47 mouse cellular contexts compared by ENCODE assay signal in genomic region chr7:140295746-140296145, GRCm38 (mm10). TPM values are rescaled to one million over a fixed set of nuclear protein-coding genes. Genes with fewer than 3 reads are reported as not detected.
"Had no signal": no experiment of that assay in that cellular context is flagged by ENCODE, and none has a peak within 500 bp of the region (broad histone marks: within the 10 kb centered on the region; RNA-seq: fewer than 3 reads in every experiment).

No protein-coding gene starts in this region.

- H3K4me2 ChIP-seq: limb, embryonic 12.5 days; limb, embryonic 13.5 days; limb, embryonic 15.5 days; liver, embryonic 11.5 days; liver, embryonic 12.5 days; liver, embryonic 13.5 days; liver, embryonic 15.5 days; lung, embryonic 14.5 days; lung, embryonic 15.5 days; midbrain, embryonic 11.5 days; midbrain, embryonic 12.5 days; midbrain, embryonic 13.5 days; midbrain, embryonic 15.5 days; neural tube, embryonic 12.5 days had no signal

- H3K27me3 ChIP-seq: limb, embryonic 12.5 days; limb, embryonic 13.5 days; limb, embryonic 15.5 days; liver, embryonic 12.5 days; liver, embryonic 13.5 days; liver, embryonic 15.5 days; lung, embryonic 15.5 days; midbrain, embryonic 12.5 days; midbrain, embryonic 13.5 days; midbrain, embryonic 15.5 days; neural tube, embryonic 12.5 days had no signal

- DNase-seq: left cerebral cortex, postnatal 4 days; liver; liver, embryonic 13.5 days; liver, postnatal 0 days; lung, adult 18-20 months; lung, adult 2 months; lung, embryonic 14.5 days; lung, postnatal 10 days; lung, postnatal 14 days; lung, postnatal 36 days; lung, postnatal 4 days; midbrain, embryonic 14.5 days had no signal

- ATAC-seq: liver, postnatal 0 days; lung, postnatal 0 days; midbrain, embryonic 13.5 days; midbrain, embryonic 15.5 days; midbrain, embryonic 16.5 days had no signal

- H3K9ac ChIP-seq: limb, embryonic 12.5 days; limb, embryonic 13.5 days; limb, embryonic 15.5 days; liver, embryonic 12.5 days; liver, embryonic 13.5 days; liver, embryonic 14.5 days; liver, embryonic 15.5 days; liver, postnatal 0 days; lung, embryonic 14.5 days; lung, embryonic 15.5 days; midbrain, embryonic 12.5 days; midbrain, embryonic 13.5 days; midbrain, embryonic 15.5 days; neural tube, embryonic 12.5 days had no signal

- H3K4me1 ChIP-seq: limb, embryonic 10.5 days; limb, embryonic 12.5 days; limb, embryonic 13.5 days; limb, embryonic 15.5 days; liver, embryonic 12.5 days; liver, embryonic 13.5 days; liver, embryonic 15.5 days; lung, embryonic 15.5 days; megakaryocyte, embryonic 14.5 days; midbrain, embryonic 10.5 days; midbrain, embryonic 12.5 days; midbrain, embryonic 13.5 days; midbrain, embryonic 15.5 days; neural tube, embryonic 12.5 days had no signal

- H3K27ac ChIP-seq: limb, embryonic 10.5 days; limb, embryonic 12.5 days; limb, embryonic 13.5 days; limb, embryonic 15.5 days; liver, embryonic 12.5 days; liver, embryonic 13.5 days; liver, embryonic 14.5 days; liver, embryonic 15.5 days; lung, embryonic 15.5 days; macrophage; midbrain, embryonic 10.5 days; midbrain, embryonic 12.5 days; midbrain, embryonic 13.5 days; midbrain, embryonic 15.5 days; neural tube, embryonic 12.5 days had no signal

- H3K4me3 ChIP-seq: limb, embryonic 10.5 days; limb, embryonic 12.5 days; limb, embryonic 13.5 days; limb, embryonic 15.5 days; liver, embryonic 12.5 days; liver, embryonic 13.5 days; liver, embryonic 15.5 days; lung, embryonic 15.5 days; midbrain, embryonic 10.5 days; midbrain, embryonic 12.5 days; midbrain, embryonic 13.5 days; midbrain, embryonic 15.5 days; myocyte; neural tube, embryonic 12.5 days had no signal

- H3K36me3 ChIP-seq: limb, embryonic 10.5 days; limb, embryonic 12.5 days; limb, embryonic 13.5 days; limb, embryonic 15.5 days; liver, embryonic 12.5 days; liver, embryonic 13.5 days; liver, embryonic 15.5 days; lung, embryonic 15.5 days; midbrain, embryonic 10.5 days; midbrain, embryonic 12.5 days; midbrain, embryonic 13.5 days; midbrain, embryonic 15.5 days; neural tube, embryonic 12.5 days had no signal

- H3K9me3 ChIP-seq: limb, embryonic 10.5 days; limb, embryonic 12.5 days; limb, embryonic 13.5 days; limb, embryonic 15.5 days; liver, embryonic 13.5 days; liver, embryonic 15.5 days; lung, embryonic 15.5 days; megakaryocyte, embryonic 14.5 days; midbrain, embryonic 10.5 days; midbrain, embryonic 12.5 days; midbrain, embryonic 15.5 days; neural tube, embryonic 12.5 days had no signal

RNA-seq across cellular contexts. Expression of gene Olfr525, which starts 24.9 kb away (rescaled TPM):
- total RNA-seq: left cerebral cortex, postnatal 10 days; left cerebral cortex, postnatal 14 days; left cerebral cortex, postnatal 25 days; left cerebral cortex, postnatal 36 days; left cerebral cortex, postnatal 4 days; liver, adult 2 months; megakaryocyte progenitor cell, adult 5-6 weeks; megakaryocyte, adult 5-6 weeks; megakaryocyte-erythroid progenitor cell, adult 5-6 weeks; midbrain, postnatal 0 days; monocyte, adult 5-6 weeks had no signal
- polyA plus RNA-seq: limb, embryonic 10.5 days; limb, embryonic 11.5 days; limb, embryonic 12.5 days; limb, embryonic 13.5 days; limb, embryonic 14.5 days; limb, embryonic 15.5 days; liver, adult 2 months; liver, embryonic 11.5 days; liver, embryonic 12.5 days; liver, embryonic 13.5 days; liver, embryonic 14.5 days; liver, embryonic 15.5 days; liver, embryonic 16.5 days; liver, postnatal 0 days; lung, adult 2 months; lung, embryonic 14.5 days; lung, embryonic 15.5 days; lung, embryonic 16.5 days; lung, postnatal 0 days; macrophage; midbrain, embryonic 10.5 days; midbrain, embryonic 11.5 days; midbrain, embryonic 12.5 days; midbrain, embryonic 13.5 days; midbrain, embryonic 14.5 days; midbrain, embryonic 15.5 days; midbrain, embryonic 16.5 days; midbrain, postnatal 0 days; myocyte; neural tube, embryonic 11.5 days; neural tube, embryonic 12.5 days had no signal

RNA-seq across cellular contexts. Expression of gene Olfr527, which starts 38.1 kb away (rescaled TPM):
- total RNA-seq: left cerebral cortex, postnatal 10 days; left cerebral cortex, postnatal 14 days; left cerebral cortex, postnatal 25 days; left cerebral cortex, postnatal 36 days; left cerebral cortex, postnatal 4 days; liver, adult 2 months; megakaryocyte progenitor cell, adult 5-6 weeks; megakaryocyte, adult 5-6 weeks; megakaryocyte-erythroid progenitor cell, adult 5-6 weeks; midbrain, postnatal 0 days; monocyte, adult 5-6 weeks had no signal
- polyA plus RNA-seq: limb, embryonic 10.5 days; limb, embryonic 11.5 days; limb, embryonic 12.5 days; limb, embryonic 13.5 days; limb, embryonic 14.5 days; limb, embryonic 15.5 days; liver, adult 2 months; liver, embryonic 11.5 days; liver, embryonic 12.5 days; liver, embryonic 13.5 days; liver, embryonic 14.5 days; liver, embryonic 15.5 days; liver, embryonic 16.5 days; liver, postnatal 0 days; lung, adult 2 months; lung, embryonic 14.5 days; lung, embryonic 15.5 days; lung, embryonic 16.5 days; lung, postnatal 0 days; macrophage; midbrain, embryonic 10.5 days; midbrain, embryonic 11.5 days; midbrain, embryonic 12.5 days; midbrain, embryonic 13.5 days; midbrain, embryonic 14.5 days; midbrain, embryonic 15.5 days; midbrain, embryonic 16.5 days; midbrain, postnatal 0 days; myocyte; neural tube, embryonic 11.5 days; neural tube, embryonic 12.5 days had no signal

RNA-seq across cellular contexts. Expression of gene 5830411N06Rik, which starts 48.7 kb away (rescaled TPM):
- total RNA-seq: left cerebral cortex, postnatal 14 days; left cerebral cortex, postnatal 36 days; left cerebral cortex, postnatal 4 days; liver, adult 2 months; megakaryocyte progenitor cell, adult 5-6 weeks; megakaryocyte-erythroid progenitor cell, adult 5-6 weeks; midbrain, postnatal 0 days had no signal
- polyA plus RNA-seq: limb, embryonic 10.5 days; limb, embryonic 11.5 days; limb, embryonic 12.5 days; limb, embryonic 13.5 days; limb, embryonic 15.5 days; liver, adult 2 months; liver, embryonic 11.5 days; liver, embryonic 12.5 days; liver, embryonic 13.5 days; liver, embryonic 14.5 days; liver, embryonic 15.5 days; liver, embryonic 16.5 days; liver, postnatal 0 days; lung, embryonic 14.5 days; lung, postnatal 0 days; macrophage; midbrain, embryonic 10.5 days; midbrain, embryonic 11.5 days; midbrain, embryonic 12.5 days; midbrain, embryonic 13.5 days; midbrain, embryonic 14.5 days; midbrain, embryonic 15.5 days; midbrain, embryonic 16.5 days; midbrain, postnatal 0 days; neural tube, embryonic 11.5 days; neural tube, embryonic 12.5 days had no signal
